Mouse (Mus musculus) CD4-positive, CD25-positive, alpha-beta regulatory T cell, adult 9 weeks (primary cell): ENCODE measurements around the gene Cyld. TPM values are rescaled to one million over a fixed set of nuclear protein-coding genes. Genes with fewer than 3 reads are reported as not detected.

Source experiments
- polyA plus RNA-seq: library from polyadenylated mRNA; unstranded; fragments of 100-300 nt; shearing (Covaris generic); gene quantifications from one replicate; pipeline ENCODE4 v1.2.1, GENCODE M21; 2017

Gene Cyld
- polyA plus RNA-seq: 166 TPM

GRCm38 (mm10) chr8:88696721-88697641 lies at the start of gene Cyld:
Gene Cyld, plus strand, starts transcription at chr8:88697028.

Other genes with a start within 250 kb of the Cyld start
- not detected for gene Nkd1, start 175.7 kb upstream of the Cyld start, polyA plus RNA-seq
- 15.2 TPM for gene Snx20, start 60.9 kb upstream of the Cyld start, polyA plus RNA-seq
- 0.42 TPM for gene Nod2, start 49.7 kb upstream of the Cyld start, polyA plus RNA-seq